Mouse (Mus musculus): ENCODE results near the gene P4ha2.
A peak's percentile ranks its signal among the peaks of the same experiment; 100 is the strongest.

P4ha2 gene

GRCm38 (mm10) chr11:54134905-54135304, 35.0 kb downstream of the P4ha2 start:
- DNase-seq (ENCODE audit: low read depth, low spot score) = no peak

- DNase-seq (ENCODE audit: low read depth, low spot score) = peak; percentile 100
These were observed 40.3 kb downstream of the P4ha2 start for GRCm38 (mm10) chr11:54140159-54140558.

GRCm38 (mm10) chr11:54141200-54141971, 41.5 kb downstream of the P4ha2 start:
- peak; percentile 14 for DNase-seq (ENCODE audit: low read depth, low spot score)

- peak; percentile 29 for DNase-seq (ENCODE audit: low read depth, low spot score)
These were observed 45.0 kb downstream of the P4ha2 start for GRCm38 (mm10) chr11:54144886-54145285.

- DNase-seq (ENCODE audit: low read depth, low spot score) = no peak
These were observed 46.1 kb downstream of the P4ha2 start for GRCm38 (mm10) chr11:54145990-54146389.

- no peak for DNase-seq (ENCODE audit: low read depth, low spot score)
These were observed 50.0 kb downstream of the P4ha2 start for GRCm38 (mm10) chr11:54149791-54150465.

- no peak for DNase-seq (ENCODE audit: low read depth, low spot score)
These were observed 51.2 kb downstream of the P4ha2 start for GRCm38 (mm10) chr11:54151141-54151540.

GRCm38 (mm10) chr11:54152957-54153356, 53.1 kb downstream of the P4ha2 start:
- no peak for DNase-seq (ENCODE audit: low read depth, low spot score)

GRCm38 (mm10) chr11:54155864-54156263, 56.0 kb downstream of the P4ha2 start:
- DNase-seq (ENCODE audit: low read depth, low spot score) = no peak

- no peak for DNase-seq (ENCODE audit: low read depth, low spot score)
These were observed 56.6 kb downstream of the P4ha2 start for GRCm38 (mm10) chr11:54156504-54156903.

- DNase-seq (ENCODE audit: low read depth, low spot score) = no peak
These were observed 57.7 kb downstream of the P4ha2 start for GRCm38 (mm10) chr11:54157586-54157985.

- DNase-seq (ENCODE audit: low read depth, low spot score) = no peak
These were observed 60.5 kb downstream of the P4ha2 start for GRCm38 (mm10) chr11:54160435-54160834.

GRCm38 (mm10) chr11:54160920-54161319, 61.0 kb downstream of the P4ha2 start:
- no peak for DNase-seq (ENCODE audit: low read depth, low spot score)

- DNase-seq (ENCODE audit: low read depth, low spot score) = no peak
These were observed 61.6 kb downstream of the P4ha2 start for GRCm38 (mm10) chr11:54161514-54161913.

GRCm38 (mm10) chr11:54162968-54163367, 63.1 kb downstream of the P4ha2 start:
- DNase-seq (ENCODE audit: low read depth, low spot score) = peak; percentile 29

GRCm38 (mm10) chr11:54169432-54170295, 69.8 kb downstream of the P4ha2 start:
- DNase-seq (ENCODE audit: low read depth, low spot score) = no peak

GRCm38 (mm10) chr11:54171175-54171574, 71.3 kb downstream of the P4ha2 start:
- DNase-seq (ENCODE audit: low read depth, low spot score) = no peak

- no peak for DNase-seq (ENCODE audit: low read depth, low spot score)
These were observed 74.3 kb downstream of the P4ha2 start for GRCm38 (mm10) chr11:54174226-54174625.

GRCm38 (mm10) chr11:54174877-54175276, 75.0 kb downstream of the P4ha2 start:
- DNase-seq (ENCODE audit: low read depth, low spot score) = no peak
